Mouse (Mus musculus) neural tube, embryonic 12.5 days (tissue): ENCODE results near the gene 6430550D23Rik. TPM values are rescaled to one million over a fixed set of nuclear protein-coding genes. Genes with fewer than 3 reads are reported as not detected.

ENCODE experiments used
- ATAC-seq: fragments of 200-750 bp; cut with Nextera tagmentation; 2 replicates; pipeline ENCODE4 v1.8.0; 2017; ENCODE audit warnings: low read depth, mild to moderate bottlenecking, moderate TSS enrichment, moderate library complexity; ENCODE audit not compliant: low FRiP score
- H3K27ac ChIP-seq: fragments of 300-500 bp; sonication (generic); 2 replicates; pipeline ENCODE4 v1.5.1; 2016
- H3K27me3 ChIP-seq: fragments of 300-500 bp; sonication (generic); replicated peaks from 2 replicates; pipeline ENCODE4 v1.6.1; 2016; ENCODE audit warnings: mild to moderate bottlenecking
- H3K36me3 ChIP-seq: fragments of 300-500 bp; sonication (generic); 2 replicates; pipeline ENCODE4 v1.6.1; 2016; ENCODE audit warnings: mild to moderate bottlenecking
- H3K4me1 ChIP-seq: fragments of 300-500 bp; sonication (generic); 2 replicates; pipeline ENCODE4 v1.6.1; 2016
- H3K4me2 ChIP-seq: fragments of 300-500 bp; sonication (generic); replicated peaks from 2 replicates; pipeline ENCODE4 v1.6.1; 2016; ENCODE audit warnings: mild to moderate bottlenecking
- H3K4me3 ChIP-seq: fragments of 300-500 bp; sonication (generic); 2 replicates; pipeline ENCODE4 v1.5.1; 2016
- H3K9ac ChIP-seq: fragments of 300-500 bp; sonication (generic); 2 replicates; pipeline ENCODE4 v1.6.1; 2016; ENCODE audit warnings: mild to moderate bottlenecking
- H3K9me3 ChIP-seq: fragments of 300-500 bp; sonication (generic); 2 replicates; pipeline ENCODE4 v1.6.1; 2016; ENCODE audit warnings: mild to moderate bottlenecking
- WGBS: fragments of 180-500 bp; shearing (Covaris S2); methylation state at CpG from one replicate; pipeline ENCODE4 v1.1.7; 2016; 5-methylcytosine and 5-hydroxymethylcytosine counted together
- polyA plus RNA-seq: library from polyadenylated mRNA; unstranded; fragments of >200 nt; fragmentation: Nextera tagmentation; extraction: Ambion mirVana; gene quantifications from 2 replicates; pipeline ENCODE4 v1.2.1, GENCODE M21; 2016

6430550D23Rik gene
- polyA plus RNA-seq: 1.8 and 2.0 TPM in 2 replicates

DNA sequence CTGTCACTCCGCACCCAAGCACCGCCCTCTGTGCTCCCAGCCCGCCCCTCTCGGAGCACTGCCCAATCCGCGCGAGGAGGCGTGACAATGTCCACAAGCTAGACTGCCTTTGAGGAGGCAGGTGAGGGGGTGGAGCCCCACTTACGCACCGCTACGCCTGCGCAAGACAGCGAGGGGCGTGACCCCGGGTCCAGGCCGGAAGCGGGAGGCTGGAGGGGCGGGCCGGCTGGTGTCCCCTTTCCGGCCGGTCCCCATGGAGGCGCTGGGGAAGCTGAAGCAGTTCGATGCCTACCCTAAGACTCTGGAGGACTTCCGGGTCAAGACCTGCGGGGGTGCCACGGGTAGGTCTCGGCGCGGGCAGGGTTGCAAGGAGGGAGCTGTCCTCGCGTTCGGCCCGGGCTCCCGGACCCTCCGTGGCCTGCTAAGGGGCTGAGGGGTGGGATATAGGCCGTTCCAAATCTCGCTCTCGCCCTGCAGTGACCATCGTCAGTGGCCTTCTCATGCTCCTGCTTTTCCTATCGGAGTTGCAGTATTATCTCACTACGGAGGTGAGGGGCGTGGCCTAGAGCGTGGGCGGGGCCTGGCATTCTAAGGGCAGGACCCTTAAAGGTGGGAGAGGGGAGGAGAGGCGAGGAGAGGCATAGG lies at the start of gene 6430550D23Rik, which contains the start of gene Ergic3:
6430550D23Rik (minus strand) TSS at position 90 of the 645 bp plus-strand sequence.
Ergic3 (plus strand) TSS at position 158 of the 645 bp plus-strand sequence.
- Histone ChIP-seq H3K27ac (peak within 1 kb of the TSS; percentile 34; the same call in 1 of the 2 replicates), H3K9me3 (no peaks in the 10 kb centered on the region), H3K4me3 (peak within 1 kb of the TSS; percentile 80), H3K4me1 (peaks cover 7% of the 10 kb centered on the region), H3K9ac (peak within 1 kb of the TSS; percentile 84), H3K27me3 (no peaks in the 10 kb centered on the region), H3K36me3 (peaks cover 36% of the 10 kb centered on the region), H3K4me2 (peak within 1 kb of the TSS; percentile 82)
- WGBS: under 1% methylated on average over 45 of the region's 45 CpGs
- ATAC-seq: peak; percentile 99

DNA sequence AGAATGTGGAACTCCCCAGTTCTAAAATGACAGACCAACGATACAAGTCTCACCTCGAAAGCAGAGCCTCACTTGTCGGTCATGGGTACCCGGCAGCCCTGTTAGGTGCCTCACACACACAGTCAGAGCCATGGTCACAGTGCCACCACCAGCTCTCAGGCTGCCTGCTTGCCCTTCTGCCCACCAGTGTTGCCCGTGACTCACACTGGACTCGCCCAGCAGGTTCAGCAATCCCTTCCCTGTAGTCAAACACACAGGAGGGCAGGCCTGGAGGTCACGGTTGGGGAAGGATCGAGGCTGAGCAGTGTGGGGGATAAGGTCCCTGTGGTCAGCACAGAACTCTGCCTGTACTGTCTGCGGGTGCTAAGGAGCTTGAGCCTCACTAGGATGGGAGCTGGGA lies 45.0 kb upstream of the 6430550D23Rik start, which contains the start of gene Fer1l4:
Fer1l4 (minus strand) TSS at position 132 of the 400 bp plus-strand sequence.
- 89% methylated on average over 9 of the region's 9 CpGs for WGBS

DNA sequence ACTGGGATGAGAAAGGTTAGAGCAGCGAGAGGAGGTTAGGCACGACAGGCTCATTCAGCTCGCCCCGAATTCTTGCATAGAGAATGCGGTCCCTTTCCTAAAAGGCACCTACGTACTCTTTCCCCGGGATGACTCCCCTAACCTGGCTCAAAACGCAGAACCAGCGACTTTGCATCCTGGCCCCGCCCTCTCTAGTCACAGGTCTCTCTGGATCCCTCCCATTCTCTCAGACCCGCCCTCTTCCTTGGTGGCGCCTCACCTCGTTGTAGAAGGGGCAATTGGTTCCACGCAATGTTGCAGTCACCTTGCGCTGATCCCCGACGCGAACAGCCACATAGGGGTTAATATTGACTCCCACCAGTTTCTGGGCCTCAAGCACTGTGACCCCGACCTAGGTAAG lies 40.2 kb upstream of the 6430550D23Rik start:
- H3K36me3 ChIP-seq: no peaks in the 10 kb centered on the region
- no peak overlapping the region for H3K27ac ChIP-seq
- no peaks in the 10 kb centered on the region for H3K9me3 ChIP-seq
- no peak for ATAC-seq
- WGBS: 7% methylated on average over 19 of the region's 19 CpGs
- H3K4me3 ChIP-seq: no peak overlapping the region
- no peaks in the 10 kb centered on the region for H3K4me1 ChIP-seq
- peaks cover 17% of the 10 kb centered on the region for H3K27me3 ChIP-seq
- no peak overlapping the region for H3K9ac ChIP-seq
- peak overlapping the region; percentile 32 for H3K4me2 ChIP-seq

More for the DNA sequence above, 45.0 kb upstream of the 6430550D23Rik start, which contains the start of gene Fer1l4:
- no peak for ATAC-seq
- H3K27ac ChIP-seq: no peak within 1 kb of the TSS
- no peak within 1 kb of the TSS for H3K9ac ChIP-seq
- H3K36me3 ChIP-seq: no peaks in the 10 kb centered on the region
- H3K4me2 ChIP-seq: no peak within 1 kb of the TSS
- H3K27me3 ChIP-seq: 0 out of 2 replicates have a peak, but pooled peaks cover 8% of the 10 kb centered on the region
- H3K4me3 ChIP-seq: no peak within 1 kb of the TSS
- H3K9me3 ChIP-seq: no peaks in the 10 kb centered on the region
- no peaks in the 10 kb centered on the region for H3K4me1 ChIP-seq

DNA sequence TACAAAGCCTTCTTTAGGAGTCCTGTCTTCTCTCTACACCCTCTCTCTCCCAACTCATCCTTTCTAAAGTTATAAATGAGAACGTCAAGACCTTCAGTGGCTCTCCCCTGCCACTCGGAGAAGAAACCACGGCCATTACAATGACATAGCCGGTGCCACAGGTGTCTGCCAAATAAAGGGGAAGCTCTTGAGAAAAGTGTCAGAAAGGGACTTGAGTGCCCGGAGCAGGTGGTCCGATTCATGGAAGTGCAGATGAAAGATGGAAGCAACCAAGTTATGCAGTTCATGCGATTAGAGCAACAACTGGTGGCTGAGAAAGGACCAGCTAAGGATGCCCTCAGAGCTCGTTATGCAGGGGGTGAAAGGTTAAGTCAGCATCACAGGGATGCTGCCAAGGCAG lies 35.1 kb upstream of the 6430550D23Rik start:
- 85% methylated on average over 8 of the region's 8 CpGs for WGBS
- Histone ChIP-seq H3K4me2 (no peak overlapping the region), H3K36me3 (no peaks in the 10 kb centered on the region), H3K27ac (no peak overlapping the region), H3K9me3 (no peaks in the 10 kb centered on the region), H3K9ac (no peak overlapping the region), H3K27me3 (peaks cover 10% of the 10 kb centered on the region), H3K4me1 (no peaks in the 10 kb centered on the region), H3K4me3 (no peak overlapping the region)
- no peak for ATAC-seq

DNA sequence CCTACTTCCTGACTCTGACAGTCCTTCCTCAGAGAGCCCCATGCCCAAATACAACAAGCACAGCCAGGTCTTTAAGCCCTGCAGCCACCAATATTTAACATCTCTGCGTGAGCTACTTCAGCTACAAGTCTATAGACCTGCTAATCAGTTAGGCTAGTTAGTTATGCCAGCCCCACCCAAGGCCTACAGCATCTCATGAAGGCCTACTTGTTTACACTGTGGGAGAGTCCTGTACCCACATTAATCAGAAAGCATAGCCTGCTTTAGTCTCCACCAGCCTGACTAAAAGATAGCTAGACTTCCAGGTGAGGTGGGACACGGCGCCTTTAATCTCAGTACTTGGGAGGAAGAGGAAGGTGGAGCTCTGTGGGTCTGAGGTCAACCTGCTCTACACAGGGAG lies 31.6 kb upstream of the 6430550D23Rik start:
- no peak overlapping the region for H3K9ac ChIP-seq
- H3K4me1 ChIP-seq: no peaks in the 10 kb centered on the region
- ATAC-seq: no peak
- no peak overlapping the region for H3K4me2 ChIP-seq
- H3K9me3 ChIP-seq: no peaks in the 10 kb centered on the region
- no peak overlapping the region for H3K4me3 ChIP-seq
- no peak overlapping the region for H3K27ac ChIP-seq
- H3K36me3 ChIP-seq: no peaks in the 10 kb centered on the region
- 90% methylated on average over 3 of the region's 3 CpGs for WGBS
- H3K27me3 ChIP-seq: no peaks in the 10 kb centered on the region

DNA sequence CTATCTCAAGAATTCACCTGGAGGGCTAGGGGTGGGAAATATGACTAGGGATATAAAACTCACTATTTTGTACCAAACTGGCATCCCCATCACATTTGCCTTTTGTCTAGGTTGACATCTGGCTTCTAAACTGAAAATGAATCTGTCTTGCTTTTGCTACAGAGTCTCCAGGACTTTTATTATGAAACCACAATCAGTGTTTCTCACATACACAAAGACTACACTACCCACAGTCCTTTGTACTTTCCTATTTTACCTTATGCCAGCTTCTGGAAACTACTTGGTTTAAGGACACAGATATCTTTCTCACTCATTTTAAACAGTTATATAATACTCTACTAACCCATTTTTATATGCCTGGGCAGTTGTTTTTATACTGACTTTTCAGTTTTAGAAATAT lies 17.7 kb upstream of the 6430550D23Rik start:
- Histone ChIP-seq H3K27ac (no peak overlapping the region), H3K9me3 (no peaks in the 10 kb centered on the region), H3K4me1 (no peaks in the 10 kb centered on the region), H3K4me2 (no peak overlapping the region), H3K4me3 (no peak overlapping the region), H3K36me3 (peaks cover 1% of the 10 kb centered on the region; the same call in 1 of the 2 replicates), H3K9ac (no peak overlapping the region), H3K27me3 (no peaks in the 10 kb centered on the region)
- no peak for ATAC-seq

DNA sequence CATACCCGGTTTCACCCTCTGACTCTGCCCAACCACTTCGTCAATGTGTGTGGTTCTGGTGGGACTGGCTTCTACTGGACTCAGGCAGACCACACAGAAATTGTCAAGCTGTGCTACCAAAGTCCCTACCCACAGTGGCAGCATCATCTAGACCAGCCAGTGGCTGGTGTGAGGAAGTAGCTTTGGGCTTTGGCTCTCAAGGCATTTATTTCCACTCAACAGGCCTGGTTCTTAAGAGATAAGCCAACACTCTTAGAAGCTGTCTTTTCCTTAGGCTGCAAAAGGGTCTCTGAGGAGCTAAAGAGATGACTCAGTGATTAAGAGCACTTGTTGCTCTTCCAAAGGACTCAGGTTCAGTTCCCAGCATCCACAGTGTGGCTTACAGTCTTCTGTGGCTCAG lies 14.0 kb upstream of the 6430550D23Rik start:
- Histone ChIP-seq H3K27me3 (no peaks in the 10 kb centered on the region), H3K4me3 (no peak overlapping the region), H3K9me3 (no peaks in the 10 kb centered on the region), H3K4me2 (no peak overlapping the region), H3K4me1 (no peaks in the 10 kb centered on the region), H3K9ac (no peak overlapping the region), H3K36me3 (peaks cover 36% of the 10 kb centered on the region), H3K27ac (no peak overlapping the region)
- ATAC-seq: no peak
- 85% methylated on average over 2 of the region's 2 CpGs for WGBS

DNA sequence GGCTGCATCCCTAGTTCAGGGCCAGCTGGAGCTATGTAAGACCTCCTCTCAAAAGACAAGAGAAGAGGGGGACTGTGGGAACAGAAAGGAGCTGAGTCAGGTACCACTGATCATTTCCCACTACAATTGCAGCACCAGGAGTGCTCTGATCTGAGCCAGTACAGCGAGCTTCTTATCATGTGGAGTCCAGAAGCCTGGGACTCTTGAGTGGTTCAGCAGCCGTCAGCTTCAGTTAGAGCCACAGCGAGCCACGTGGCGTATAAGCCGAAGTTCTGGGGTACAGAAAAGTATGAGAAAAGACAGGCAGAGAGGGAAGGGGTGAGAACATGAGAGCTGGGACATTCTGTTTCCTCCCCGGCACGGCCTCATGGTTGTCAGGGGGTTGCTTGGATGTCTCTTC lies 13.4 kb upstream of the 6430550D23Rik start:
- H3K36me3 ChIP-seq: peaks cover 42% of the 10 kb centered on the region
- no peak overlapping the region for H3K4me2 ChIP-seq
- no peaks in the 10 kb centered on the region for H3K4me1 ChIP-seq
- 94% methylated on average over 8 of the region's 8 CpGs for WGBS
- H3K9ac ChIP-seq: no peak overlapping the region
- no peak overlapping the region for H3K4me3 ChIP-seq
- no peaks in the 10 kb centered on the region for H3K27me3 ChIP-seq
- no peak for ATAC-seq
- no peak overlapping the region for H3K27ac ChIP-seq
- no peaks in the 10 kb centered on the region for H3K9me3 ChIP-seq

DNA sequence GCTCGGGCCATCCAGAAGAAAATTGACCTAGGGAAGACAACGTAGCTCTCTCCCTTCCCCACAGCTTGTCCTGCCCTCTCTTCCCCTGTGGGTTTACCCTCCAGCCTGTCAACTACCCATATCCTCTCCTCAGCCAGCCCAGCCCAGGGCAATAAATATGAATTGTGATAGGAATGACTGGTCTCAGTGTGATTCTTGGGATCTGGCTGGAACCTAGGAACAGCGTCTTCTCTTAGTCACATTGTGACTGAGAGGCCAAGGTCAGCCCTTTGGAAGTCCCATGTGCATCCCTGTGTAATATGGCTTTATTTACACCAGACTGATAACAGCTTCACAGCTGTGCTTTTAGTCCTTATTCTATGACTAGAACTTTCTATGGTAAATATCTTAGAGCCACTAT lies 10.3 kb upstream of the 6430550D23Rik start:
- no peak for ATAC-seq
- Histone ChIP-seq H3K9me3 (no peaks in the 10 kb centered on the region), H3K4me2 (no peak overlapping the region), H3K4me1 (no peaks in the 10 kb centered on the region), H3K36me3 (peaks cover 73% of the 10 kb centered on the region), H3K9ac (no peak overlapping the region), H3K27me3 (no peaks in the 10 kb centered on the region), H3K27ac (no peak overlapping the region), H3K4me3 (no peak overlapping the region)
- 97% methylated on average over 3 of the region's 3 CpGs for WGBS

DNA sequence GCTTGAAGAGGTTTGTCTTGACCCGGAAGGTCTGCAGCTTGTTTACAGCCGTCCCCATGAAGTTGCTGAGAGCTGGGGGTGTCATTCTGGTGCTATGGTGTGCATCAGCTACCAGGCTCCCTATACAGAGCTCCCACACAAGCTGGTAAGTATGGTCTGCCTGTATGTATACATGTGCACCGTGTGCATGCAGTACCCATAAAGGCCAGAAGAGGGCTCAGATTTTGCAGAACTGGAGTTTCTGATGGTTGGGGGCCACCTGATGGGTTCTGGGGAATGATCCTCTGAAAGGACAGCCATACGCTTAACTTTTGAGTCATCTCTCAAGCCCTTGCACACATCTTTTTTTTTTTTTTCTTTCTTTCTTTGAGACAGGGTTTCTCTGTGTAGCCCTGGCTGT lies 2.4 kb downstream of the 6430550D23Rik start:
- Histone ChIP-seq H3K27me3 (no peaks in the 10 kb centered on the region), H3K4me2 (no peak overlapping the region), H3K36me3 (peaks cover 22% of the 10 kb centered on the region), H3K4me3 (no peak overlapping the region), H3K9me3 (no peaks in the 10 kb centered on the region), H3K4me1 (peaks cover 7% of the 10 kb centered on the region), H3K27ac (no peak overlapping the region), H3K9ac (no peak overlapping the region)
- WGBS: 90% methylated on average over 4 of the region's 4 CpGs
- no peak for ATAC-seq

DNA sequence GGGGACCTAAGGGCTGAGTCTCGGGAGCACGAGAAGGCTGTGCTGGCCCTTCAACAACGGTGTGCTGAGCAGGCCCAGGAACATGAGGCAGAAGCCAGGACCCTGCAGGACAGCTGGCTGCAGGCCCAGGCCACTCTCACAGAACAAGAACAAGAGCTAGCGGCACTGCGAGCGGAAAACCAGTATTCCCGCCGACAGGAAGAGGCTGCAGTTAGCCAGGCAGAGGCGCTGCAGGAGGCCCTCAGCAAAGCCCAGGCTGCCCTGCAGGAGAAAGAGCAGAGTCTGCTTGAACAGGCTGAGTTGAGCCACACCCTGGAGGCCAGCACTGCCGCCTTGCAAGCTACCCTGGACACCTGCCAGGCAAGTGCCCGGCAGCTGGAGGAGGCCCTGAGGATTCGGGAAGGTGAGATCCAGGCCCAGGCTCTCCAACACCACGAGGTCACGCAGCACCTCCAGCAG lies 15.9 kb downstream of the 6430550D23Rik start:
- H3K4me2 ChIP-seq: no peak overlapping the region
- WGBS: 87% methylated on average over 14 of the region's 14 CpGs
- H3K27ac ChIP-seq: no peak overlapping the region
- no peaks in the 10 kb centered on the region for H3K9me3 ChIP-seq
- H3K27me3 ChIP-seq: no peaks in the 10 kb centered on the region
- H3K36me3 ChIP-seq: peaks cover 99% of the 10 kb centered on the region
- no peaks in the 10 kb centered on the region for H3K4me1 ChIP-seq
- no peak overlapping the region for H3K4me3 ChIP-seq
- H3K9ac ChIP-seq: no peak overlapping the region
- no peak for ATAC-seq

DNA sequence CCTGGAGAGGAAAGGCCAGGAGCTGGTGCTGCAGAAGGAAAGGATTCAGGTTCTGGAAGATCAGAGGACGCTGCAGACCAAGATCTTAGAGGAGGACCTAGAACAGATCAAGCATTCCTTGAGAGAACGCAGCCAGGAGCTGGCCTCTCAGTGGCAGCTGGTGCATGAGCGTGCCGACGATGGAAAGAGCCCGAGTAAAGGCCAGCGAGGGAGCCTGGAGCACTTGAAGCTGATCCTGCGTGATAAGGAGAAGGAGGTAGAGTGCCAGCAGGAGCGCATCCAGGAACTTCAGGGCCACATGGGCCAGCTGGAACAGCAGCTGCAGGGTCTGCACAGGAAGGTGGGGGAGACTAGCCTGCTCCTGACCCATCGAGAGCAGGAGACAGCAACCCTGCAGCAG lies 16.6 kb downstream of the 6430550D23Rik start:
- no peak for ATAC-seq
- H3K4me3 ChIP-seq: no peak overlapping the region
- 91% methylated on average over 10 of the region's 10 CpGs for WGBS
- H3K9ac ChIP-seq: no peak overlapping the region
- H3K36me3 ChIP-seq: peaks cover 99% of the 10 kb centered on the region
- H3K27me3 ChIP-seq: no peaks in the 10 kb centered on the region
- H3K4me2 ChIP-seq: no peak overlapping the region
- no peak overlapping the region for H3K27ac ChIP-seq
- H3K4me1 ChIP-seq: no peaks in the 10 kb centered on the region
- no peaks in the 10 kb centered on the region for H3K9me3 ChIP-seq

DNA sequence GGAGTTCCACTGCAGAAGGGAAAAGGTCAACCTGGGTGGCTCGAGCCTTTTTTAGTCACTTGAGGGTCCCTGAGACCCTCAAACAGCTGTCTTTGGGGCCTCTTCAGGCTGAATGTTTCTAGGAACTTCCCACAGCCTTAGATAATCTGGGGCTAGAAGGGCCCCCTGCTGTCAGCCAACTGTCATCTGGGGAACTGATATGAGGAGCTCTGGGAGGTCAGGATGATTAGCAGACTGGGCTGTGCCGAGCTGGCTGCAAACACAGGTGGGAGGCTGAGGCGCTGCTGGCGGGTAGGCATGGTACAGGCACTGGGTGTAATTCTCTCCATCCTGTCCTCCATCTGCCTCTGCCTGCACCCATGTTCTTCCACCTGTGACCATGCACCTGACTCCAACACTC lies 18.7 kb downstream of the 6430550D23Rik start:
- no peak for ATAC-seq
- no peak overlapping the region for H3K4me3 ChIP-seq
- 81% methylated on average over 4 of the region's 4 CpGs for WGBS
- no peak overlapping the region for H3K9ac ChIP-seq
- no peaks in the 10 kb centered on the region for H3K27me3 ChIP-seq
- H3K27ac ChIP-seq: no peak overlapping the region
- H3K36me3 ChIP-seq: peaks cover 98% of the 10 kb centered on the region
- H3K4me1 ChIP-seq: no peaks in the 10 kb centered on the region
- H3K9me3 ChIP-seq: no peaks in the 10 kb centered on the region
- no peak overlapping the region for H3K4me2 ChIP-seq
